Mouse (Mus musculus) embryonic facial prominence, embryonic 14.5 days (tissue): ENCODE data around the gene A730049H05Rik. TPM values are rescaled to one million over a fixed set of nuclear protein-coding genes. Genes with fewer than 3 reads are reported as not detected.

ENCODE experiments used
- ATAC-seq: fragments of 200-750 bp; cut with Nextera tagmentation; 2 replicates; pipeline ENCODE4 v1.8.0; 2017; ENCODE audit warnings: low read depth, moderate number of reproducible peaks, moderate TSS enrichment
- DNase-seq: peaks from one replicate; pipeline ENCODE4 v3.0.0-alpha.2; 2015; ENCODE audit warnings: low spot score
- H3K27ac ChIP-seq: fragments of 300-500 bp; sonication (generic); replicated peaks from 2 replicates; pipeline ENCODE4 v1.5.1; 2014; ENCODE audit warnings: low read depth, mild to moderate bottlenecking, low read length, moderate library complexity
- H3K27me3 ChIP-seq: fragments of 300-500 bp; sonication (generic); replicated peaks from 2 replicates; pipeline ENCODE4 v1.6.1; 2014; ENCODE audit warnings: low read length; ENCODE audit not compliant: control insufficient read depth, insufficient read depth
- H3K36me3 ChIP-seq: fragments of 300-500 bp; sonication (generic); 2 replicates; pipeline ENCODE4 v1.6.1; 2014; ENCODE audit warnings: low read length, mixed read lengths; ENCODE audit not compliant: control insufficient read depth, insufficient read depth
- H3K4me1 ChIP-seq: fragments of 300-500 bp; sonication (generic); 2 replicates; pipeline ENCODE4 v1.6.1; 2014; ENCODE audit warnings: antibody characterized with exemption, low read length; ENCODE audit not compliant: control insufficient read depth, insufficient read depth
- H3K4me2 ChIP-seq: fragments of 300-500 bp; sonication (generic); 2 replicates; pipeline ENCODE4 v1.6.1; 2014; ENCODE audit warnings: low read depth, mild to moderate bottlenecking, low read length, moderate library complexity, mixed read lengths
- H3K4me3 ChIP-seq: fragments of 300-500 bp; sonication (generic); 2 replicates; pipeline ENCODE4 v1.5.1; 2014; ENCODE audit warnings: low read depth, mild to moderate bottlenecking, low read length
- H3K9ac ChIP-seq: fragments of 300-500 bp; sonication (generic); 2 replicates; pipeline ENCODE4 v1.6.1; 2014; ENCODE audit warnings: low read depth, mild to moderate bottlenecking, low read length, moderate library complexity, mixed read lengths
- H3K9me3 ChIP-seq: fragments of 300-500 bp; sonication (generic); 2 replicates; pipeline ENCODE4 v1.6.1; 2016; ENCODE audit warnings: low read length; ENCODE audit not compliant: control insufficient read depth
- WGBS: fragments of 180-500 bp; shearing (Covaris S2); extraction: QIAGEN DNeasy Blood & Tissue Kit; methylation state at CpG from one replicate; pipeline ENCODE4 v1.1.7; 2014; 5-methylcytosine and 5-hydroxymethylcytosine counted together
- polyA plus RNA-seq: library from polyadenylated mRNA; unstranded; fragments of >200 nt; fragmentation: Nextera tagmentation; extraction: Ambion mirVana; gene quantifications from 2 replicates; pipeline ENCODE4 v1.2.1, GENCODE M21; 2014

The A730049H05Rik gene
- polyA plus RNA-seq, 1 experiment from 2014 or later: 0.61 TPM

DNA sequence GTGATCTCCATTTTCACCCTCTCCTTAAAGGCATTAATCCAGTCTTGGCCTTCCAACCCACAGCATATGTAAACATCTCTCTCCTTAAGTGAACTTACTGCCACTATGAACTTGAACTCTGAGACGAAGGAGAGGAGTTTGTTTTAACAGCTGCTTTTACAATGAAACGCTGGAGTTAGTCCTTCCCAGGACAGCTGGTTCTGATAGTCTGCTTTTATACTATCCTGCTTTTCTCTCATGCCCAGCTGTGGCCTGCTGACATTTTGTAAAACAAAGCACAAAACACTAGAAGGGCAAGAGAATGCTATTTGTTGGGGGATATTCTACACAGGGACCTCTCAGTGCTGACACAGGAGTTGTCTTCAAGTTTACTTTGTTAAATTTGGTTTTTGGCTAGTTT is 25.7 kb downstream of the A730049H05Rik start:
- no peak overlapping the region for H3K4me2 ChIP-seq
- H3K36me3 ChIP-seq: no peaks in the 10 kb centered on the region
- ATAC-seq (no peak), DNase-seq (no peak)
- 0 out of 2 replicates have a peak overlapping the region, but pooled peaks have one; percentile 4 for H3K27ac ChIP-seq
- H3K9ac ChIP-seq: no peak overlapping the region
- H3K4me1 ChIP-seq: peaks cover 4% of the 10 kb centered on the region; the same call in 1 of the 2 replicates
- WGBS: 15% methylated on average over 2 of the region's 2 CpGs
- H3K4me3 ChIP-seq: no peak overlapping the region
- H3K9me3 ChIP-seq: no peaks in the 10 kb centered on the region
- H3K27me3 ChIP-seq: no peaks in the 10 kb centered on the region

DNA sequence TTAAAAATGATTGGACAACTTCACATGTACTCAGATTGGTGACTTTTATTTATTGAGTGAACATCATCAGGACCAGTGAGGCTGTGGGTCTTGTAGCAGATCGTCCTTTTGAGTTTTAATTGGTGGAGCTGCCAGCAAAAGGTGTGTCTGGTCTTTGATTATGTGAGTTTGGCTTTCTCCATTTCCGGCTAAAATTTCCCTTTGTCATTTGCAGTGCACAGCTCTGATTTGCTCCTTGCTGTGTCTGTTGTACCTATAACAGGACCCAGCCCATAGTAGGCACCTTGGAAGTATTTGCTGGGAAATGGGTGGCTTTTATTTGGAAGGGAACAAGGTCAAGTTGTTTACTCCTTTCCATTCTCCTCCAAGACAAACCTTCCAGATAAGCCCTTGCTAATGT is 27.2 kb downstream of the A730049H05Rik start:
- no peak overlapping the region for H3K9ac ChIP-seq
- no peaks in the 10 kb centered on the region for H3K27me3 ChIP-seq
- H3K36me3 ChIP-seq: peaks cover 8% of the 10 kb centered on the region; the same call in 1 of the 2 replicates
- ATAC-seq: no peak
- no peak overlapping the region for H3K27ac ChIP-seq
- H3K4me2 ChIP-seq: no peak overlapping the region
- WGBS: 84% methylated on average over 2 of the region's 2 CpGs
- H3K4me1 ChIP-seq: peaks cover 4% of the 10 kb centered on the region; the same call in 1 of the 2 replicates
- H3K4me3 ChIP-seq: no peak overlapping the region
- no peak for DNase-seq
- no peaks in the 10 kb centered on the region for H3K9me3 ChIP-seq

- Histone ChIP-seq H3K27me3 (no peaks in the 10 kb centered on the region), H3K4me1 (peaks cover 6% of the 10 kb centered on the region; the same call in 1 of the 2 replicates), H3K27ac (no peak overlapping the region), H3K4me3 (no peak overlapping the region), H3K4me2 (no peak overlapping the region), H3K9ac (no peak overlapping the region), H3K36me3 (peaks cover 16% of the 10 kb centered on the region), H3K9me3 (no peaks in the 10 kb centered on the region)
- DNase-seq: no peak
- ATAC-seq: no peak
- WGBS: 90% methylated on average over 8 of the region's 8 CpGs
Measured at GRCm38 (mm10) chr6:92845898-92846297, 29.6 kb downstream of the A730049H05Rik start.

DNA sequence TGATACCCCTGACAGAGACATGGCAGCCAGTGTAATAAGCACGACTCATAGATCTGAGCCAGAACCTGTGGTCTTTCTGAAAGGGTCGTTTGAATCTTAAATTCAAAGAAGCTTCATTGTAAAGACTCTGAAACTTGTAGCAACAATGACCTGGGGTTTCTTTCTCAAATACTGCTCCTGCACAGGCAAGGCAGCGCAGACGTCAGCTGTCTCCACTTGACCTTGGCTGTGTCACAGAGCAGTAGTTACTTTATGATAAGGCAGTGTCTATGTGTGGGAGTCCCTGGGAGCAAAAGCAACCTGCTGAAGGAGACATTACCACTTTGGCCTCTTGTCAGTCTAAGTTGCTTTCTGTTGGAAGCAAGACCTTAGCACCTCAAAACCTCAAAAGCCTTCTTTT is 30.3 kb downstream of the A730049H05Rik start:
- no peak overlapping the region for H3K27ac ChIP-seq
- no peak for ATAC-seq
- no peaks in the 10 kb centered on the region for H3K27me3 ChIP-seq
- no peak overlapping the region for H3K4me2 ChIP-seq
- H3K36me3 ChIP-seq: peaks cover 16% of the 10 kb centered on the region
- H3K4me3 ChIP-seq: no peak overlapping the region
- H3K9ac ChIP-seq: no peak overlapping the region
- H3K9me3 ChIP-seq: no peaks in the 10 kb centered on the region
- H3K4me1 ChIP-seq: peaks cover 5% of the 10 kb centered on the region; the same call in 1 of the 2 replicates
- 76% methylated on average over 4 of the region's 4 CpGs for WGBS
- DNase-seq: no peak

GRCm38 (mm10) chr6:92849208-92849607 is 32.9 kb downstream of the A730049H05Rik start:
- no peak overlapping the region for H3K4me2 ChIP-seq
- WGBS: 94% methylated on average over 9 of the region's 9 CpGs

DNA sequence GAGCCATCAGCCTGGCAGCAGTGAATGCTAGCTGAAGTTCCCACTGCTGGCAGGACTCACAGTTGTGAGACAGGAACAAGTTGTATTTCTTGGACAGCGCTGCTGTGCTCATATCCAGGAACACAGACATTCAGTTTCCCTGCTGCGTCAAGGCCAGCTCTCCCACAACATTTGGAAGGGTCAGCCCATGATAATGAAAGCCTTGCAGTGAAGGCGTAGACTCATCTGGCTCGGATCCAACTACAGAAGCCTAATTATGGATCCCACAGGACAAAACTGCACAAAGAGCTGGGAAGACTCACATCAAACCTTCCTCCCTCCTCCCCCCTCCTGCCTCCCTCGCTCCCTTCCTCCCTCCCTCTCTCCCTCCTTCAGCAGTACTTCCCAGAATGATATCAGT is 34.0 kb downstream of the A730049H05Rik start:
- Histone ChIP-seq H3K27ac (no peak overlapping the region; the same call in 1 of the 2 replicates), H3K4me1 (peaks cover 2% of the 10 kb centered on the region; the same call in 1 of the 2 replicates), H3K4me2 (no peak overlapping the region), H3K4me3 (no peak overlapping the region), H3K36me3 (peaks cover 16% of the 10 kb centered on the region), H3K27me3 (no peaks in the 10 kb centered on the region), H3K9me3 (no peaks in the 10 kb centered on the region), H3K9ac (no peak overlapping the region)
- peak; percentile 89 for DNase-seq
- 32% methylated on average over 5 of the region's 5 CpGs for WGBS
- ATAC-seq: peak; percentile 84

More at GRCm38 (mm10) chr6:92849208-92849607, 32.9 kb downstream of the A730049H05Rik start:
- ATAC-seq (no peak), DNase-seq (no peak)
- no peak overlapping the region for H3K27ac ChIP-seq
- H3K9ac ChIP-seq: no peak overlapping the region
- no peak overlapping the region for H3K4me3 ChIP-seq
- peaks cover 16% of the 10 kb centered on the region for H3K36me3 ChIP-seq
- H3K4me1 ChIP-seq: peaks cover 2% of the 10 kb centered on the region; the same call in 1 of the 2 replicates
- no peaks in the 10 kb centered on the region for H3K9me3 ChIP-seq
- no peaks in the 10 kb centered on the region for H3K27me3 ChIP-seq

- ATAC-seq: no peak
- Histone ChIP-seq H3K4me1 (peaks cover 6% of the 10 kb centered on the region; the same call in 1 of the 2 replicates), H3K9me3 (no peaks in the 10 kb centered on the region), H3K9ac (no peak overlapping the region), H3K4me3 (no peak overlapping the region), H3K4me2 (no peak overlapping the region), H3K36me3 (no peaks in the 10 kb centered on the region), H3K27me3 (no peaks in the 10 kb centered on the region), H3K27ac (no peak overlapping the region)
- WGBS: 93% methylated on average over 4 of the region's 4 CpGs
- DNase-seq: no peak
Measured at GRCm38 (mm10) chr6:92854873-92855272, 38.6 kb downstream of the A730049H05Rik start.

DNA sequence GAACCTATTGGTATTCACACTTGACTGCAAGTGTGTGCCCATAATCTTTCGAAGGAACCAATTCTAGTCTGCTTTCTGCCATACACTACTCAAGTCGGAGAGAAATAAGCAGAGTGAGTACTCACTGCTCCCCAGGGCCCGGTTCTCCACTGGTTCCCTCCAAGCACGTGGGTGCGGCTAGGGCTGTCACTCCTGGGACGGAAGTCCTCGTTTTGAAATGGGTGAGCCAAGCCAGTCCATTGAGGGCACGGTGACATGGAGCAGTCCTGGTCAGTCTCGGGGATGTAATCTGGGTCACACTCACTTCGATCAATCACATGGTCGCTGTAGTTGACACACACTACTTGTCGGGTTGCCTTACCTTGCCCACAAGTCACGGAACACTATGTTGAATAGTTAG is 41.5 kb downstream of the A730049H05Rik start:
- H3K9ac ChIP-seq: no peak overlapping the region
- no peak overlapping the region for H3K4me2 ChIP-seq
- 88% methylated on average over 13 of the region's 13 CpGs for WGBS
- no peaks in the 10 kb centered on the region for H3K9me3 ChIP-seq
- no peak overlapping the region for H3K4me3 ChIP-seq
- ATAC-seq (no peak), DNase-seq (no peak)
- no peaks in the 10 kb centered on the region for H3K27me3 ChIP-seq
- H3K36me3 ChIP-seq: peaks cover 8% of the 10 kb centered on the region; the same call in 1 of the 2 replicates
- H3K4me1 ChIP-seq: 0 out of 2 replicates have a peak, but pooled peaks cover 4% of the 10 kb centered on the region
- no peak overlapping the region for H3K27ac ChIP-seq
